14 mouse cellular contexts compared by ENCODE assay signal in the genomic region with DNA sequence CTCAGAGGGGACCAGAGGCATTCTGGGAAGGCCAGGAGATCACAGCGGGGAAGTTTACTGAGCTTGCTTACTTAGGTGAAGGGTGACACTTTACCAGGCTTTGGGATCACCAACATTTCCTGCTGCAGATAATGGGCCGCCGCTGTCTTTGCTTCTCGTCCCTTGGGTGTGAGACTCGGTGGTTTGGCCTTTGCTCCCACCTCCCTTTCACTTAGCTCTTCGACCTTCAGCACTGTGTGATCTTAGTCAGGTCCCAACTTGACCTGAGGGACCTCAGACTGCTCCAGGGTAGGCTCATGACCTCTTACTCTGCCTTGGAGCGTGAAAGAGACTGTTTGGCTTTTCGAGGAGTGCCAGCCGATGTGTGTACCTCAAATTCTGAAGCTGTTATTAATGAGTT.
"Had no signal": no experiment of that assay in that cellular context is flagged by ENCODE, and none has a peak within 500 bp of the region (broad histone marks: within the 10 kb centered on the region; RNA-seq: fewer than 3 reads in every experiment).

No protein-coding gene starts in this region.

- H3K9ac ChIP-seq: kidney, embryonic 15.5 days; liver, embryonic 15.5 days; lung, embryonic 14.5 days; neural tube, embryonic 13.5 days had no signal

- H3K9me3 ChIP-seq: kidney, embryonic 15.5 days; limb, embryonic 10.5 days; liver, embryonic 15.5 days; midbrain, embryonic 10.5 days; neural tube, embryonic 13.5 days had no signal

- H3K4me3 ChIP-seq: kidney, embryonic 15.5 days; left cerebral cortex, adult 2 months; limb, embryonic 10.5 days; liver, embryonic 15.5 days; midbrain, embryonic 10.5 days; myocyte; neural tube, embryonic 13.5 days had no signal

- H3K36me3 ChIP-seq: kidney, embryonic 15.5 days; limb, embryonic 10.5 days; liver, embryonic 15.5 days; midbrain, embryonic 10.5 days; neural tube, embryonic 13.5 days had no signal

- H3K27ac ChIP-seq: kidney, embryonic 15.5 days; left cerebral cortex, adult 2 months; limb, embryonic 10.5 days; liver, embryonic 15.5 days; midbrain, embryonic 10.5 days; neural tube, embryonic 13.5 days had no signal

- H3K4me2 ChIP-seq: kidney, embryonic 15.5 days; liver, embryonic 11.5 days; liver, embryonic 15.5 days; lung, embryonic 14.5 days; neural tube, embryonic 13.5 days had no signal

- DNase-seq: kidney, adult 2 months; kidney, postnatal 14 days; lung, embryonic 14.5 days; lung, postnatal 10 days; midbrain, embryonic 14.5 days; right cerebral cortex, postnatal 14 days had no signal
